Mouse (Mus musculus) ovary, postnatal 14 days (tissue): ENCODE measurements around the gene Myocd.

Source experiments
- DNase-seq: peaks from one replicate; pipeline ENCODE4 v3.0.0; 2022; ENCODE audit warnings: low spot score

Gene Myocd

GRCm38 (mm10) chr11:65213806-65214205 is 56.0 kb downstream of the Myocd start:
- DNase-seq = no peak

GRCm38 (mm10) chr11:65211701-65212100 is 58.1 kb downstream of the Myocd start:
- DNase-seq = no peak

- DNase-seq = no peak
Observed at GRCm38 (mm10) chr11:65209441-65209840, 60.3 kb downstream of the Myocd start.

- DNase-seq = no peak
Observed at GRCm38 (mm10) chr11:65205306-65205705, 64.5 kb downstream of the Myocd start.

GRCm38 (mm10) chr11:65204651-65205050 is 65.1 kb downstream of the Myocd start:
- no peak for DNase-seq

- DNase-seq = no peak
Observed at GRCm38 (mm10) chr11:65203020-65203419, 66.8 kb downstream of the Myocd start.

- no peak for DNase-seq
Observed at GRCm38 (mm10) chr11:65202236-65202635, 67.6 kb downstream of the Myocd start.

- DNase-seq = no peak
Observed at GRCm38 (mm10) chr11:65198026-65198425, 71.8 kb downstream of the Myocd start.

- DNase-seq = peak; percentile 76
Observed at GRCm38 (mm10) chr11:65197280-65197679, 72.5 kb downstream of the Myocd start.

GRCm38 (mm10) chr11:65186974-65187373 is 82.8 kb downstream of the Myocd start:
- no peak for DNase-seq

- DNase-seq = no peak
Observed at GRCm38 (mm10) chr11:65185114-65185513, 84.7 kb downstream of the Myocd start.

- DNase-seq = no peak
Observed at GRCm38 (mm10) chr11:65170121-65170750, 99.6 kb downstream of the Myocd start.

- DNase-seq = peak; percentile 43
Observed at GRCm38 (mm10) chr11:65162767-65163120, 107.0 kb downstream of the Myocd start, which contains the start of gene Arhgap44. Gene Arhgap44, minus strand, starts transcription at chr11:65162961.

- DNase-seq = no peak
Observed at GRCm38 (mm10) chr11:65161881-65162766, 107.7 kb downstream of the Myocd start.

GRCm38 (mm10) chr11:65160991-65161880 is 108.6 kb downstream of the Myocd start:
- no peak for DNase-seq

- DNase-seq = no peak
Observed at GRCm38 (mm10) chr11:65159791-65160190, 110.0 kb downstream of the Myocd start, which contains the start of gene 1700086D15Rik. Gene 1700086D15Rik, minus strand, starts transcription at chr11:65159891.

- DNase-seq = no peak
Observed at GRCm38 (mm10) chr11:65158658-65158990, 111.2 kb downstream of the Myocd start.

- no peak for DNase-seq
Observed at GRCm38 (mm10) chr11:65157966-65158657, 111.7 kb downstream of the Myocd start.

- DNase-seq = no peak
Observed at GRCm38 (mm10) chr11:65153006-65153405, 116.8 kb downstream of the Myocd start.

GRCm38 (mm10) chr11:65148441-65148840 is 121.3 kb downstream of the Myocd start:
- DNase-seq = no peak

GRCm38 (mm10) chr11:65142838-65143417 is 126.9 kb downstream of the Myocd start:
- DNase-seq = no peak
